Mouse (Mus musculus) spleen, postnatal 14 days (tissue): ENCODE measurements around the gene Rlf.

ENCODE experiments used
- DNase-seq, 2 experiments: peaks; one replicate each; pipeline ENCODE4 v3.0.0; 2021 to 2022; ENCODE audit warnings: low spot score in 2 of 2

Rlf gene

DNA sequence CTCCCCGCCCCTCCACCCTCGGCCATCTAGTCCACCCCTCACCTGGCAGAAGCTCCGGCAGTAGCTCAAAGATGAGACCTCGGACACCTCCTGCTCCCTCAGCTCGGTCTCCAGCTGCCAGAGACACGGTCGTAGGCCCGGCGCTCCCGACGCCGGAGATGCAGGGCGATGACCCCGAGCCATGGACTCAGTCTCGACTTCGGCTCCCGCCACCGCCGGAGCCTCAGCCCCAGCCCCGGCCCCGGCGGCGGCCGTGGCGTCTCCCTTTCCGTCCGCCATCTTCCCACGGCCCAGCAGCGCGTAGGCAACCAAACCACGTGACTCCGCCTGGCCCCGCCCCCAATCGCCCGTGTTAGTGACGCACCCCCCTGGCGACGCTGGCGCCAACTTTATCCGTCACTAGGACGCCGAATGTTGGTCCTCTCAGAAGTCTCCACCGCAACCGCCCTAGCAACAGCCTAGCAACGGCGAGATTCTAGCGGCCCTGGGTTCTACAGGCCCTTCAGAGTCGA is at the start of gene Rlf:
Gene Rlf, minus strand, starts transcription at position 292 of the 512 bp plus-strand sequence.
- DNase-seq: peak; percentile 98 to 99

DNA sequence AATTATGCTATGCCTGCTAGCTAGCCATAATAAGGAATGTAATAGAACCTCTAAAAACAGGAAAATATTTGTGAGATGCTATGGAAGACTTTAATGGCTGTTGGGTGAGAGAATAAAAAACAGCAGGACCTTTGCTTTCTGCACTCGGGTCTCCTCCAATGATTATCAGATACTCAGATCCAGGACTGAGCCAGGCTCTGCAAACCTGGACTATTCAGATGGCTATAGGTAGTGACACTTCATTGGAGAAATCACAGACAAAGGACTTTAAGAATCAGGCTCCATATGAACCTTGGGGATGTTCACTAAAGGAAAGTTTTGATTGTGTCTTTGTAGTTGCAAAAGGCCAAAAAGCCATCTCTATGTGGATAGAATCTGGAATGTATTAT is 26.7 kb upstream of the Rlf start:
- no peak for DNase-seq

GRCm38 (mm10) chr4:121240637-121241611 is 26.0 kb upstream of the Rlf start:
- no peak for DNase-seq

GRCm38 (mm10) chr4:121239878-121240277 is 25.0 kb upstream of the Rlf start:
- DNase-seq: no peak

GRCm38 (mm10) chr4:121231772-121232414 is 17.0 kb upstream of the Rlf start:
- peak in 1 of 2 experiments; percentile 19 for DNase-seq

DNA sequence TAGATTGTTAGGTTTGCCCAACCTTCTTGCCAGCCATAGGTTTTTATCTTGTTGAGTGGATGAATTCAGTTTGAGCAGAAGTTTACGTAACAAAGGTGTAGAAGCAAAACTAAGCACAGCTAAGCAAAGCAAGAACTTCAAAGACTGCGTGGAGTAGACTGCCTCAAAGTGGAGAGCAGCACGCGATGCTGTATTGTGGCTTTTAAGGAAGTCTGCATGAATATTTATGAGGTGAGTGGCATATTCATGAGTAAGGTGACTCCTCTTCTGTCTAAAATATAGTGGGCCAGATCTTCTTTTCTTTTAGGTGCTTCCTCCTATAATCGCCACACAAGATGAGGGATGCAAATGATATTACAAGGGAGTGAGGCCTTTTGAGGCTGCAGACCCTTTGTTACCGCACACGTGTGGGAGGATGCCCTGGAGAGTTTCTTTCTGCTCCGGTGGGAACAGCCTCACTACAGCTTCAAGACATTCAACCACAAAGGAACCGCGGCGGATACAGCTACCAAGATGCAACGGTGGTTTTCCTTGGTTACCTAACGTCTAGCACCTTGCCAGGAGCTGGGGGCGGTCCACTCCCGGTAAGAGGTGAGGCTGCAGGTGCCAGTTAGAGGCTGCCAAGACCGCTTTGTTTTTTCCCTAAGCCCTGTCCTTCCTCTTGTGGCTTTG is 16.2 kb upstream of the Rlf start:
- no peak for DNase-seq

DNA sequence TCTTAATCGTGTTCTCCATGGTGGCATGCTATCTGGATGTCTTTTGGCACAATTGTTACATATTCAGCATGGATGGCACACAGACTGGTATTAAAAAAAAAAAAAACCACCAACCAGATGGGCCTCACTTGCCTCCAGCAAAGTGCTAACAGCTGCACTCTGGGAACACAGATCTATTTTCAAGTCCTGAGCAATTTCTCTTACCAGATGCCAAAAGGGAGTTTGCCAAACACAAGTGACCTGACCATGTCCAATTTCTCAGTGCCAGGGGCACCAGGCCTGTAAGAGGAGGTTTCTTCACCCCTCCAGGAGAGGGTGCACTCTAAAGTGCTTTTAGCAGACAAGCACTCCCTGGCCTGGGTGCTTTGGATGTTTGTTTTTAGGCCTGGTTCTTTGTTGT is 12.2 kb upstream of the Rlf start:
- DNase-seq: no peak

- no peak for DNase-seq
Measured at GRCm38 (mm10) chr4:121225177-121225576, 10.3 kb upstream of the Rlf start.

- DNase-seq: no peak
Measured at GRCm38 (mm10) chr4:121223136-121223535, 8.3 kb upstream of the Rlf start.

GRCm38 (mm10) chr4:121216216-121216615 is 1.3 kb upstream of the Rlf start:
- DNase-seq: no peak

DNA sequence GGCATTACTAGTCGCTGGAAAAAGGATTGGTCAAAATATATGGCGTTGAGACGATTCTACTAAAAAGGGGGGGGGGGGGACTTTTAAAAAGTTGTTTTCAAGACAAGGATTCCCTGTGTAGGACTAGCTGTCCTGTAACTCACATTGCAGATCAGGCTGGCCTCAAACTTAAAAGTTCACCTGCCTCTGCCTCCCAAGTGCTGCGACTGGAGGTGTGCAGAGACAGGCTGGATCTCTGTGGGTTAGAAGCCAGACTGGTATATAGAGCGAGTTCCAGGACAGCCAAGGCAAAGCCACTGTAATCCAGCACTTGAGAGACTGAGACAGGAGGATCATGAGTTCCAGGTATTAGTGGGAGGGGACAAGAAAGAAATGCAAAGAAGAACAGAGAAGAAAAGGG is 605 bp upstream of the Rlf start:
- no peak for DNase-seq

- peak; percentile 46 to 51 for DNase-seq
Measured at GRCm38 (mm10) chr4:121213936-121214792, 720 bp downstream of the Rlf start.

DNA sequence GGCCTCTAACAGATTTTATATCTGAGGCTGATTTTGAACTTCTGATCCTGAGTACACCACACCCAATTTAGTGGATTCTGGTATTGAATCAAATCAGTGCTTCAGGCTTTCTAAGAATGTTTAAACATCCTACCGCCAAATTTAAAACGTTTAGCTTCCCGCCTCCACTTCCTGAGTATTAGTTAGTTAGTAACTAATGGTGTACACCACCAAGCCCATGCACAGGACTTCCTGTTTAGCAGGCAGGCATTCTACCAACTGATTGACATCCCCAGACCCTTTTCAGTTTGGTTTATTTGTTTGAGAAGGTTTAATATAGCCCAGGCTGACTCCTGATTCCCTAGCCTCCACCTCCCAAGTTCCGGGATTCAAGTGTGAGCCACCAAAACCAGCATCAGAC is 6.0 kb downstream of the Rlf start:
- no peak for DNase-seq

DNA sequence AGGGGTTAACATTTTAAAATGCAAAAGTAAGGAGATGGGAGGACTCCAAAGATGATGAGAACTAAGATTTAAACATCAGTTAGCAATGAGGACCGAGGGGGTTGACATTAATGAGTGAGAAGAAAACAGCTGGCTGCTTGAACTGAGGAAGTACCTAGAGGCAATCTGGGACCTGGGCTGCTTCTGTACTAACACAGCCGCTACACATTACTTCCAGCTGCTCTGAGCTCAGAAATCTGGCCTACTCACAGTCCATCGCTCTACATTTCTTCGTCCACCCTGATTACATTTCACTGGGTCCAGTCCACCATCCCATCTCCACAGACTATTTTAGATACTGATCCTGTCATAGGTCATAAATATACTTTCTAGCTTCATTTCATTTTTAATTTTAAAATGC is 17.0 kb downstream of the Rlf start:
- DNase-seq: no peak

DNA sequence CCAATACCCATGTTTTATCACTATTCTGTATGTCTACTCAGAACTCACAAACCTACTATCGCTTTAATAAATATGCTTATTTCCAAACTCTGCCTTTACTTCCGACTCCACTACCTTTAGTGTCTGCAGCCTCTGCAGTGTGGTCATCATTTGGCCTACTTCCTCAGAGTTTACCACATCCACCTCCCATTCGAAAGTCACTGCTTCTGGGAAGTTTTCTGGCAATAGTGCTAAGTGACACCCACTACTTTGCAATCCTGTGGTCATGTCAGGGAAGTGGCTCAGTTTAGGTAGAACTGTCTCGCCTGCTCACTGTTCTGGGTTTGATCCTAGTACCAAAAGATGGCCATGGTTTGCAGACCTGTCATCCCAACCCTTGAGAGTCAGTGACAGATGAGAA is 17.9 kb downstream of the Rlf start:
- no peak for DNase-seq

GRCm38 (mm10) chr4:121196205-121196604 is 18.7 kb downstream of the Rlf start:
- DNase-seq: peak in 1 of 2 experiments; percentile 23

GRCm38 (mm10) chr4:121194736-121195135 is 20.1 kb downstream of the Rlf start:
- DNase-seq: no peak

- no peak for DNase-seq
Measured at GRCm38 (mm10) chr4:121192306-121192705, 22.6 kb downstream of the Rlf start.

DNA sequence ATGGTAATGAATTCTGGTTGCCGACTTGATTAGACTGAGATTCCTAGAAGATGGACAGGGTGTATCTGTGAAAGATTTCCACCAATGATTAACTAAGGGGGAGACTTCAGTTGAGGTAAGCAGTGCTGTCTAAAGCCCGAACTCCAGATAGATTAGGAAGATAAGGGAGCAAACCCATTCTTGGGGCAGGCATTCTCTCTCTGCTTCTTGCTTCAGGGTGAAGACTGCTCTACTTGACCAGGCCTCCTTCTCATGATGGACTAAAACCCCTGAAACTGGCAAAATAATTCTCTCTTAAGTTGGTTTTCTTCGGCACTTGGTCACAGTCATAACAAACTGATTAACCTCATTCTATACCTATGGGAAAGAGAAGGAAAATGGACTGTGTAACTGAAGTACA is 25.5 kb downstream of the Rlf start:
- DNase-seq: no peak

- DNase-seq: no peak
Measured at GRCm38 (mm10) chr4:121179669-121180068, 35.2 kb downstream of the Rlf start.

DNA sequence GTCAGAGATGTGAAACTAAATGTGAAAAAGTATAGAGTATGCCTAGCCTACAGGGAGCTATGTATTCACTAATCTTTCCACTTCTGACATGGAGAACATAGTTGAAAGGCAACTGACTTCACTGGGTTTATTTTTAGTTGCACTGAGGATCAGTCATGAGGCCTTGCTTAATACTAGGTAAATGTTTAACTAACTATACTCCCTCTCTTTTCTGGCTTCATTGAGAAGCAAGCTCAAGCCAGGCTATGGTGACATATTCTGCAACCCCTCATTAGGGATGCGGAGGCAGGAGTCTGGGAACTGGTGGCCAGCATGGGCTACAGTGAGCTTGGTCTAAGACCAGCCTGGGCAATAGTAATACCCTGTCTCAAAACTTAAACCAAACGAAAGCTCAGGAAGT is 47.2 kb downstream of the Rlf start:
- DNase-seq: no peak
